Mouse (Mus musculus): ENCODE data around the gene Olfr150. TPM values are rescaled to one million over a fixed set of nuclear protein-coding genes. Genes with fewer than 3 reads are reported as not detected.

Gene Olfr150
- polyA plus RNA-seq (2012; rRNA removed) = not detected in 2 replicates

GRCm38 (mm10) chr9:39730678-39731077, at the start of gene Olfr150:
TSS of gene Olfr150 (plus strand) at chr9:39730978.

GRCm38 (mm10) chr9:39707017-39707416, 23.8 kb upstream of the Olfr150 start, which contains the start of gene Olfr149:
TSS of gene Olfr149 (minus strand) at chr9:39707117.

GRCm38 (mm10) chr9:39711053-39711452, 19.7 kb upstream of the Olfr150 start, which contains the start of gene Olfr965:
TSS of gene Olfr965 (plus strand) at chr9:39711353.

GRCm38 (mm10) chr9:39745949-39746348, 15.2 kb downstream of the Olfr150 start, which contains the start of gene Olfr967:
TSS of gene Olfr967 (plus strand) at chr9:39746249.

GRCm38 (mm10) chr9:39783153-39783552, 52.4 kb downstream of the Olfr150 start, which contains the start of gene Olfr968:
TSS of gene Olfr968 (minus strand) at chr9:39783253.

Other genes with a start within 250 kb of the Olfr150 start
- not detected in 2 replicates for gene Olfr44, start 237.0 kb upstream of the Olfr150 start, polyA plus RNA-seq (2012; rRNA removed)
- gene Olfr957, start 215.2 kb upstream of the Olfr150 start, polyA plus RNA-seq (2012; rRNA removed) = not detected in 2 replicates
- not detected in 2 replicates for gene Olfr958, start 176.9 kb upstream of the Olfr150 start, polyA plus RNA-seq (2012; rRNA removed)
- 0.05 and 0.07 TPM in 2 replicates for gene Olfr959, start 155.4 kb upstream of the Olfr150 start, polyA plus RNA-seq (2012; rRNA removed)
- gene AW551984, start 126.6 kb upstream of the Olfr150 start, polyA plus RNA-seq (2012; rRNA removed) = 113 and 134 TPM in 2 replicates
- gene Olfr148, start 120.3 kb upstream of the Olfr150 start, polyA plus RNA-seq (2012; rRNA removed) = not detected in 2 replicates
- not detected in 2 replicates for gene Olfr960, start 109.6 kb upstream of the Olfr150 start, polyA plus RNA-seq (2012; rRNA removed)
- not detected in 2 replicates for gene Olfr961, start 85.9 kb upstream of the Olfr150 start, polyA plus RNA-seq (2012; rRNA removed)
- gene Olfr963, start 63.8 kb upstream of the Olfr150 start, polyA plus RNA-seq (2012; rRNA removed) = not detected in 2 replicates
- not detected in 2 replicates for gene Olfr149, start 23.9 kb upstream of the Olfr150 start, polyA plus RNA-seq (2012; rRNA removed)
- gene Olfr965, start 19.6 kb upstream of the Olfr150 start, polyA plus RNA-seq (2012; rRNA removed) = not detected in 2 replicates
- gene Olfr967, start 15.3 kb downstream of the Olfr150 start, polyA plus RNA-seq (2012; rRNA removed) = not detected in 2 replicates
- gene Olfr968, start 52.3 kb downstream of the Olfr150 start, polyA plus RNA-seq (2012; rRNA removed) = not detected in 2 replicates
- not detected in 2 replicates for gene Olfr969, start 60.0 kb downstream of the Olfr150 start, polyA plus RNA-seq (2012; rRNA removed)
- gene Olfr970, start 77.9 kb downstream of the Olfr150 start, polyA plus RNA-seq (2012; rRNA removed) = not detected in 2 replicates
- not detected in 2 replicates for gene Olfr971, start 105.9 kb downstream of the Olfr150 start, polyA plus RNA-seq (2012; rRNA removed)
- not detected in 2 replicates for gene Olfr972, start 135.4 kb downstream of the Olfr150 start, polyA plus RNA-seq (2012; rRNA removed)
- gene Olfr229, start 176.4 kb downstream of the Olfr150 start, polyA plus RNA-seq (2012; rRNA removed) = not detected in 2 replicates
- gene Olfr974, start 206.5 kb downstream of the Olfr150 start, polyA plus RNA-seq (2012; rRNA removed) = not detected in 2 replicates
- gene Olfr975, start 221.1 kb downstream of the Olfr150 start, polyA plus RNA-seq (2012; rRNA removed) = 0.04 and 0.09 TPM in 2 replicates
- not detected in 2 replicates for gene Olfr976, start 230.2 kb downstream of the Olfr150 start, polyA plus RNA-seq (2012; rRNA removed)